Mouse (Mus musculus) small intestine, adult 2 months (tissue): ENCODE measurements around the gene Fcrl5.
A peak's percentile ranks its signal among the peaks of the same experiment; 100 is the strongest.

Source experiments
- CTCF ChIP-seq: fragments of 200-500 bp; IDR thresholded peaks from 2 replicates; pipeline ENCODE4 v1.5.1; 2012; ENCODE audit warnings: low read depth, mild to moderate bottlenecking, control low read depth, inconsistent platforms, low read length, moderate library complexity, mixed read lengths; ENCODE audit not compliant: insufficient replicate concordance, insufficient read length; ENCODE audit errors: extremely low read depth
- POLR2A ChIP-seq: fragments of 200-500 bp; IDR thresholded peaks from 2 replicates; pipeline ENCODE4 v1.6.1; 2012; ENCODE audit warnings: low read depth, mild to moderate bottlenecking, control low read depth, inconsistent platforms, low read length, moderate library complexity

DNA sequence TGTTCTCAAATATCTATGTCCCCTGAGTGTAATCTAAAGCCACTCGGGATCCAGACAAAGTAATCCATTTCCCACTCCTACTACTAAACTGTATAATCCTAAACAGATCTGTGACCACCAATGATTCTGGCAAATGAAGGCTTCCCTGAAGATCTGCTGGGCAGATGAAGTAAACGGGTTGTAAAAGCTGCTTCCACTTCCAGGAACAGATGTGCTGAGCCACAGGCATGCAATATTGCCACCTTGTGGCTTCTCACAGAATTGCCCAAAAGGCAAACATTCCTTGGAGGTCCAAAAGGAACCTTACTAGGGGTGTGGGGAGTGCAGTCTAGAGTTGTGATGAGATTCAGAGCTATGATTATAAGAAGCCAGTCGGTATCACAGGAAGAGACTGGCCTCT lies 63.5 kb downstream of the Fcrl5 start:
- TF ChIP-seq POLR2A (no peak), CTCF (peak; percentile 64; the same call in 1 of the 2 replicates)
